Mouse (Mus musculus) neutrophil, adult 83 days (primary cell): ENCODE data around the gene Cop1. TPM values are rescaled to one million over a fixed set of nuclear protein-coding genes. Genes with fewer than 3 reads are reported as not detected.

Source experiments
- total RNA-seq, 2 experiments: library from RNA; stranded (reverse); gene quantifications; one replicate each; pipeline ENCODE4 v1.2.4; 2023

Gene Cop1
- 100 to 1,000 TPM; 223 to 253 TPM for total RNA-seq

GRCm38 (mm10) chr1:159231781-159232571 lies at the start of gene Cop1:
Cop1 (plus strand) TSS chr1:159232320.

